Mouse (Mus musculus): ENCODE results near the gene Tmc3. TPM values are rescaled to one million over a fixed set of nuclear protein-coding genes. Genes with fewer than 3 reads are reported as not detected.
A peak's percentile ranks its signal among the peaks of the same experiment; 100 is the strongest.

Gene Tmc3
- polyA plus RNA-seq, 1 experiment from 2014 or later, result 0.07 TPM

DNA sequence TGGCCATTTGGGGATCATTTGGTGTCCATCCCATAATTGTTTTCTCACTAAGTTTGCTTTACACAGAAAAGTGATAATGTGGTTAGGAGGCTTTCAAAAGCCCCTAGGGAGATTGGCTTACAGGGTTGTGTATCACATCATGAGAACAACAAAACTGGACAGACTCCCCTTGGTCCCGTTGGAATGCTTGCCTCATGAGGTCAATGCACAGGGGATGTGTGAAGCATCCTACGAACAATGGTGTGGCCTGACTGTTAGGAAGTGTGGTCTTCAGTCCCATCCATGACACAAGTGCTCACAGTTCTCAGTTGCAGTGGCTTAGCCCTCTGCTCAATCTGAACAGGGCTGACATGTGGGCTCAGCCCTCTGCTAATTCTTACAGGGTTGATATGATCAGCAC, 12.3 kb upstream of the Tmc3 start:
- Histone ChIP-seq H3K36me3 (ENCODE audit: control insufficient read depth, insufficient read depth) (no peaks in the 10 kb centered on the region), H3K27ac (ENCODE audit: low read length) (no peak overlapping the region), H3K27me3 (ENCODE audit: control insufficient read depth, insufficient read depth, low read depth, low read length) (no peaks in the 10 kb centered on the region), H3K4me3 (ENCODE audit: low read depth, low read length) (no peak overlapping the region), H3K4me1 (ENCODE audit: control insufficient read depth, low read depth, low read length) (no peaks in the 10 kb centered on the region), H3K4me2 (ENCODE audit: low read depth, low read length) (no peak overlapping the region), H3K9me3 (replicated peaks; ENCODE audit: control insufficient read depth, low read length) (no peaks in the 10 kb centered on the region), H3K9ac (ENCODE audit: low read depth, low read length) (no peak overlapping the region)
- ATAC-seq (ENCODE audit: low read depth), result no peak
- WGBS (ENCODE audit: insufficient replicate concordance), result 56% methylated on average over 2 of the region's 2 CpGs

DNA sequence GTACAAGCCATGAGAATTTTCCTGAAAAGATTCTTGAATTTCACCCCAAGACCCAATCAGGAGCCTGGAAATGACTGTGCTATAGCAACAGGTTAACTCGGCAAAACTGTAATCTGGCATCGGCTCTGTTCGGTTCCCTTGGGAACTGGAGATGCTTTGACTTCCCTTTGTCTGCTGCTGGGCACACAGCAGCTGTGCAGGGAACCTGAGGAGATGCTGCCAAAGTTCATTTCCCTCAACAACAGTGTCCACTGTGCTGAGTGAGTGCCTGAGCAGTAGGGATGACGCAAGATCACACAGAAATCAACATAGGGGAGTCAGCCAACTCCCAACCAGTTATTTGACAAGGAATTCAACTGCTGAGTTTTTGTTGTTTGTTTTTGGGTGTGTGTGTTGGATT, 3.8 kb upstream of the Tmc3 start:
- no peaks in the 10 kb centered on the region for H3K36me3 ChIP-seq (ENCODE audit: control insufficient read depth, insufficient read depth)
- no peak overlapping the region for H3K9ac ChIP-seq (ENCODE audit: low read depth, low read length)
- no peaks in the 10 kb centered on the region for H3K27me3 ChIP-seq (ENCODE audit: control insufficient read depth, insufficient read depth, low read depth, low read length)
- ATAC-seq (ENCODE audit: low read depth), result peak; percentile 62; the same call in 1 of the 2 replicates
- WGBS (ENCODE audit: insufficient replicate concordance), result 48% methylated on average over 4 of the region's 4 CpGs
- H3K27ac ChIP-seq (ENCODE audit: low read length), result no peak overlapping the region
- no peak overlapping the region for H3K4me3 ChIP-seq (ENCODE audit: low read depth, low read length)
- no peaks in the 10 kb centered on the region for H3K9me3 ChIP-seq (replicated peaks; ENCODE audit: control insufficient read depth, low read length)
- H3K4me1 ChIP-seq (ENCODE audit: control insufficient read depth, low read depth, low read length), result no peaks in the 10 kb centered on the region; the same call in 1 of the 2 replicates
- H3K4me2 ChIP-seq (ENCODE audit: low read depth, low read length), result no peak overlapping the region

DNA sequence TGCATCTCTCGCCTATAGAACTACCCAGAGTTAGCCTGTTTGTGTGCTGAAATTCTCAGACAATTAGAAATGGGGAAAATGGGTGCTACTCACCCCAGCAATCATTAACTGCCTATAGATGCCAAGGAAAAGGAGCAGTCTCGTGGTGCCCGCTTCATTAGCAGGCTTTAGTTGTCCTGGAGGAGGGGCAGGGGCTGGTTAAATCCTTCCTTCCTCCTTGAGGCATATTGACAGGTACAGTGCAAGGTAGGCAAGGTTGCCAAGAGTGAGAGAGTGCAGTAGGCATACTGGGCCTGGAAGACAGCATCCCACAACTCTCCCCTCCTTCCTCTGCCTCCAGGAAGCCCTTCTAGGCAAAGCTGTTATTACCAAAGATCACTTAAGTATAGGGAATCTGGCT, 9.3 kb downstream of the Tmc3 start:
- 54% methylated on average over 3 of the region's 3 CpGs for WGBS (ENCODE audit: insufficient replicate concordance)
- no peak overlapping the region for H3K27ac ChIP-seq (ENCODE audit: low read length)
- no peaks in the 10 kb centered on the region for H3K4me1 ChIP-seq (ENCODE audit: control insufficient read depth, low read depth, low read length)
- H3K9ac ChIP-seq (ENCODE audit: low read depth, low read length), result no peak overlapping the region
- H3K4me3 ChIP-seq (ENCODE audit: low read depth, low read length), result no peak overlapping the region
- H3K36me3 ChIP-seq (ENCODE audit: control insufficient read depth, insufficient read depth), result no peaks in the 10 kb centered on the region
- H3K4me2 ChIP-seq (ENCODE audit: low read depth, low read length), result no peak overlapping the region
- no peaks in the 10 kb centered on the region for H3K9me3 ChIP-seq (replicated peaks; ENCODE audit: control insufficient read depth, low read length)
- H3K27me3 ChIP-seq (ENCODE audit: control insufficient read depth, insufficient read depth, low read depth, low read length), result no peaks in the 10 kb centered on the region
- no peak for ATAC-seq (ENCODE audit: low read depth)

DNA sequence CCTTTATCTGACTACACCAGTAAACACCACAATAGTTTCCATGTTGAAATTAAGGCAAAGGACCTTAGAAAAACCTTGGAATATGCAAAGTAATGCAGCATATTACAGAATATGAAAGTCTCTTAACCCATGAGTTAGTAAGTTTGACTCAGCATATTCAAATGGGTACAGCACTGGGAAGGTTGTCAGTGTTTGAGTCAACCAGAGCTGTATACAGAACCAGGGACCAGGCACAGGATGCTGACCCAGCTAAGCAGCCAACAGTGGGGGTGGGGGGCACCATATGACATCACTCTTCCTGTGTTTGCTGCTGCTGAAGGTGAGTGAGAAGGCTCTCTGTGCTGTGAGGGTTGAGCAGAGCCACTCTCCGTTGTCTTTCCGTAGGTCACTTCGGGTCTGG, 12.3 kb downstream of the Tmc3 start:
- ATAC-seq (ENCODE audit: low read depth), result no peak
- no peaks in the 10 kb centered on the region for H3K36me3 ChIP-seq (ENCODE audit: control insufficient read depth, insufficient read depth)
- no peaks in the 10 kb centered on the region for H3K4me1 ChIP-seq (ENCODE audit: control insufficient read depth, low read depth, low read length)
- 80% methylated on average over 3 of the region's 3 CpGs for WGBS (ENCODE audit: insufficient replicate concordance)
- no peak overlapping the region for H3K9ac ChIP-seq (ENCODE audit: low read depth, low read length)
- no peaks in the 10 kb centered on the region for H3K27me3 ChIP-seq (ENCODE audit: control insufficient read depth, insufficient read depth, low read depth, low read length)
- no peak overlapping the region for H3K27ac ChIP-seq (ENCODE audit: low read length)
- H3K9me3 ChIP-seq (replicated peaks; ENCODE audit: control insufficient read depth, low read length), result no peaks in the 10 kb centered on the region
- no peak overlapping the region for H3K4me3 ChIP-seq (ENCODE audit: low read depth, low read length)
- H3K4me2 ChIP-seq (ENCODE audit: low read depth, low read length), result no peak overlapping the region

DNA sequence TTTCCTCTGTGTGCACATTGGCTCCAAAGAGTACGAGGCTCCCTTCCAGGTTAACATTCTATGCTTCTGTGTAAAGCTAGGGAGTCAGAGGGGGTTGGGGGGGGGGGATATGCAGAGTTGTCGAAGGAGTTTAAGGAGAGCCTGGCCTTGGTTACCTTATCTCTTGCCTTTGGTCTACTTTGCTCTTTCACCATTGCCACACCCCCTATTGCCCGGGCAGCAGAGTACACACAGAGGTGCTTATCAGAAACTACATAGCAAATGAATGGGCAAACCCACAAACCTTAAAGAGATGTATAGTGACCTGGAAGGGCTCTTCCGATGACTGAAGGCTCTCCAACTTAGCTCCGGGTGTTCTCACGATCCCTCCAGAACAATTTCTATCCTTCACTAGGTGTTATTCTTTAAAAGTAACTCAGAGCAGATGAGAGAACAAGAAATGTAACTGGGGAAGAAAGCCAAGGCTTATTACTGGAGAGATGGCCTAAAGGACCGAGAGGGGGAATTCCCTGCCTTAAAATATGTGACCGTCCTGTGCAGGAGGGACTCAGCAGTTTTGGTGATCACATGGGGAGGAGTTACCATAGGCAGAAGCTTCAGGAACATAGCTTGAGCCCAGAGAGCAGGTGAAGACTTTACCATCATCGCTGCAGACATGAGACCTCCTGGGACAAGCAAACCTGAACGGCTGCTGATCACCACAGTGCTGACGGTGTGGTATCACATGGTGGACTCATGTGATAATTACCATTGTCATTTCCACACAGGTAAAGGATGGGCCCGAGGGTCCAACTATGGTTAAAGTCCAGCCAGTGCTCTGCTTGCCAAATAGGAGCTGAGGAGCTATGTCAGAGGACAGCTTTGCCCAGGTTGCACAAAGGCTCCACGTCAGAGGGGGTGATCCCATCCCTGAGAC, 14.5 kb downstream of the Tmc3 start:
- Histone ChIP-seq H3K27ac (ENCODE audit: low read length) (no peak overlapping the region), H3K9me3 (replicated peaks; ENCODE audit: control insufficient read depth, low read length) (no peaks in the 10 kb centered on the region), H3K9ac (ENCODE audit: low read depth, low read length) (no peak overlapping the region), H3K4me3 (ENCODE audit: low read depth, low read length) (no peak overlapping the region), H3K27me3 (ENCODE audit: control insufficient read depth, insufficient read depth, low read depth, low read length) (no peaks in the 10 kb centered on the region), H3K4me2 (ENCODE audit: low read depth, low read length) (no peak overlapping the region), H3K36me3 (ENCODE audit: control insufficient read depth, insufficient read depth) (no peaks in the 10 kb centered on the region), H3K4me1 (ENCODE audit: control insufficient read depth, low read depth, low read length) (no peaks in the 10 kb centered on the region)
- WGBS (ENCODE audit: insufficient replicate concordance), result 47% methylated on average over 13 of the region's 13 CpGs
- no peak for ATAC-seq (ENCODE audit: low read depth)

DNA sequence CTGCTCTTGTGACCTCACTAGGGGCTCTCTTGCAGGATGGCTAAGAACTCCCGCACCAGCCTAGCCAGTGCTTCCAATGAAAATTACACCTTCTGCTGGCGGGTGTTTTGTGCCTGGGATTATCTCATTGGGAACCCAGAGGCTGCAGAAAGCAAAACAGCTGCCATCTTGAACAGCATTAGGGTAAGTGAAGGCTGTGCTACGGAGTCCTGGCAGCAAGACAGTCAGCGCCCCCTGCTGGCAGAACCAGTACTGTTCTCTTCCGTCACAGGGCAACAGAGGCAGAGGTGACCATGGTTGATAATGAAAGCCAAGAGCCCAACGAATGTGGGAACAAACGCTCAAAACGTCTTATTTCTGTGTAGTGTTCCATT, 15.2 kb downstream of the Tmc3 start:
- WGBS (ENCODE audit: insufficient replicate concordance), result 36% methylated on average over 8 of the region's 8 CpGs
- no peak overlapping the region for H3K4me2 ChIP-seq (ENCODE audit: low read depth, low read length)
- H3K9me3 ChIP-seq (replicated peaks; ENCODE audit: control insufficient read depth, low read length), result no peaks in the 10 kb centered on the region
- no peak for ATAC-seq (ENCODE audit: low read depth)
- H3K4me3 ChIP-seq (ENCODE audit: low read depth, low read length), result no peak overlapping the region
- no peaks in the 10 kb centered on the region for H3K27me3 ChIP-seq (ENCODE audit: control insufficient read depth, insufficient read depth, low read depth, low read length)
- no peak overlapping the region for H3K9ac ChIP-seq (ENCODE audit: low read depth, low read length)
- H3K4me1 ChIP-seq (ENCODE audit: control insufficient read depth, low read depth, low read length), result no peaks in the 10 kb centered on the region
- H3K36me3 ChIP-seq (ENCODE audit: control insufficient read depth, insufficient read depth), result no peaks in the 10 kb centered on the region
- no peak overlapping the region for H3K27ac ChIP-seq (ENCODE audit: low read length)

DNA sequence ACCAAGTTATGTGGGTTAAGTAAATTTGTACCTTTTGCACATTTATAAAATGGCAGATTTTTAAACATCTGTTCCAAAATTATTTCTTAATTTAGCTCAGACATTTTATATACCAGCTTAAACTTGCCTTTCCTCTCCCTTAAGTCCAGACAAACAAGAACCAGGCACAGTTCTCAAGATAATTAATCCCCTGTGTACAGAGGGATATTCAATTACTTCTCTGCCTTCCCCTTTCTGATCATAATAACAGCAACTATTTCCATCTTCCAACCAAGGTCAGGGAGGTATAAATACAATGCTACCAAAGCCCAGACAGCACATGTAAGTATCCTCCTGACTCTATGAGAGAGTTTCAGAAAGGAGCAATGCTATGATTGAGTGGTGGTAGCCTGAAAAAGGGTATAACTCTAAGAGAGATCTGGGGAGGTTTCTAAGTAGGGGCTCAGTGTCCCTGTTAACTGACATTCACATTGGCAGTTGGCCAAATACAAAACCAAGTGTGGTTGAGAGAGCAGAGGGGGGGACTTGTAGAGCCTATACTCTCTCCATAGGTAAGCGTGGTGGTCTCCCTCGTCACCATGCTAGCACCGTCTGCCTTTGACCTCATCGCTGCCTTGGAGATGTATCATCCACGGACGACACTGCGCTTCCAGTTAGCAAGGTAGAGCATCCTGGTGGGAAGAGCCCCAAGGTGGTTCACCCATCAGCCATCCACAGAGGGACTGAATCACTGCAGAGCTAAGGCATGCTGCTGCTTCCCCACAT, 19.6 kb downstream of the Tmc3 start:
- no peak for ATAC-seq (ENCODE audit: low read depth)
- no peaks in the 10 kb centered on the region for H3K36me3 ChIP-seq (ENCODE audit: control insufficient read depth, insufficient read depth)
- no peak overlapping the region for H3K27ac ChIP-seq (ENCODE audit: low read length)
- 73% methylated on average over 7 of the region's 7 CpGs for WGBS (ENCODE audit: insufficient replicate concordance)
- no peak overlapping the region for H3K4me2 ChIP-seq (ENCODE audit: low read depth, low read length)
- H3K4me3 ChIP-seq (ENCODE audit: low read depth, low read length), result no peak overlapping the region
- H3K9me3 ChIP-seq (replicated peaks; ENCODE audit: control insufficient read depth, low read length), result no peaks in the 10 kb centered on the region
- H3K27me3 ChIP-seq (ENCODE audit: control insufficient read depth, insufficient read depth, low read depth, low read length), result no peaks in the 10 kb centered on the region
- H3K4me1 ChIP-seq (ENCODE audit: control insufficient read depth, low read depth, low read length), result no peaks in the 10 kb centered on the region
- H3K9ac ChIP-seq (ENCODE audit: low read depth, low read length), result no peak overlapping the region

DNA sequence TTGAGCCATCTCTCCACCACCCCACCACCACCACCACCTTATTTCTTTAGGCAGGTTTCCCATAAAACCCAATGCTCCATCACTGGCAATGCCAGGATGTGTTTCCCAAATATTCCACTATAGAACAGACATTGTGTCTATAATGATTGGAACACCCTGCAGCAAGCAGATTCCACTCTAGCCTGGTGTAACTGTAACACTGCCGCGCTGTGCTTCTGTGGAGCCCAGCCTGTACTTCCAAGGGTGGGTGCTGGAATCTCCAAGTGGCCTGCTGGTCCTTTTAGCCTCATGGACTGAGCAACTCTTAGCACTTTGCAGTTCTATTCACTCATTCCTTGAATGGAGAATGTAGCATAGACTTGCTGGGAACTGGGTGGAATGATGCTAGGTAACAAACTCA, 22.1 kb downstream of the Tmc3 start:
- Histone ChIP-seq H3K4me3 (ENCODE audit: low read depth, low read length) (no peak overlapping the region), H3K9ac (ENCODE audit: low read depth, low read length) (no peak overlapping the region), H3K27ac (ENCODE audit: low read length) (no peak overlapping the region), H3K4me2 (ENCODE audit: low read depth, low read length) (no peak overlapping the region), H3K9me3 (replicated peaks; ENCODE audit: control insufficient read depth, low read length) (no peaks in the 10 kb centered on the region), H3K4me1 (ENCODE audit: control insufficient read depth, low read depth, low read length) (no peaks in the 10 kb centered on the region), H3K27me3 (ENCODE audit: control insufficient read depth, insufficient read depth, low read depth, low read length) (no peaks in the 10 kb centered on the region), H3K36me3 (ENCODE audit: control insufficient read depth, insufficient read depth) (no peaks in the 10 kb centered on the region)
- WGBS (ENCODE audit: insufficient replicate concordance), result 90% methylated on average over 2 of the region's 2 CpGs
- ATAC-seq (ENCODE audit: low read depth), result no peak

DNA sequence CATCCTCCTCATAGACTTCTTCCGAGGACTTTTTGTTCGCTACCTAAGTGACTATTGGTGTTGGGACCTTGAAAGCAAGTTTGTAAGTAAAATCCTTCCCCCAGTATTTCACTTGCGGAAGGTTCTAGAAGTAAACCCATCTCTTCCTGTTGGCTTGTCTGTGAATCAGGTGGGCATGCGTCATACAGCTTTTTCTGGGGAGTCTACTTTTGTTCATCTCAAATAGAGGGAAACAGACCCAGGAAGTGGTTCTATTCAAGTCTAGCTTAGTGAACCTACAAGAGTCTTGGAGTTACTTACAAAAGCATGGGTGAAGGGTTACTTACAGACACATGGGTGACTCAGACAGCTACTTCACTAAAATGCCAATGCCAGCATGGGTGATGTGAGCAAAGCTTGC, 25.2 kb downstream of the Tmc3 start:
- Histone ChIP-seq H3K4me2 (ENCODE audit: low read depth, low read length) (no peak overlapping the region), H3K27me3 (ENCODE audit: control insufficient read depth, insufficient read depth, low read depth, low read length) (no peaks in the 10 kb centered on the region), H3K36me3 (ENCODE audit: control insufficient read depth, insufficient read depth) (no peaks in the 10 kb centered on the region), H3K9ac (ENCODE audit: low read depth, low read length) (no peak overlapping the region), H3K4me1 (ENCODE audit: control insufficient read depth, low read depth, low read length) (no peaks in the 10 kb centered on the region), H3K4me3 (ENCODE audit: low read depth, low read length) (no peak overlapping the region), H3K9me3 (replicated peaks; ENCODE audit: control insufficient read depth, low read length) (no peaks in the 10 kb centered on the region), H3K27ac (ENCODE audit: low read length) (no peak overlapping the region)
- ATAC-seq (ENCODE audit: low read depth), result no peak
- 77% methylated on average over 4 of the region's 4 CpGs for WGBS (ENCODE audit: insufficient replicate concordance)

Measured in liver, embryonic 16.5 days (tissue).